Mouse (Mus musculus) stomach, embryonic 14.5 days (tissue): ENCODE measurements around the gene Dnttip2. TPM values are rescaled to one million over a fixed set of nuclear protein-coding genes. Genes with fewer than 3 reads are reported as not detected.
"Not testable (repeated sequence)": the region's sequence is repeated elsewhere in the genome, so short reads cannot be mapped to it uniquely, and the experiment has no call there.

Experiments
- ATAC-seq: fragments of 200-750 bp; cut with Nextera tagmentation; 2 replicates; pipeline ENCODE4 v1.8.0; 2017; ENCODE audit warnings: low read depth, moderate TSS enrichment; ENCODE audit not compliant: insufficient number of reproducible peaks, insufficient read depth, low FRiP score
- H3K27ac ChIP-seq: fragments of 300-500 bp; sonication (generic); 2 replicates; pipeline ENCODE4 v1.5.1; 2014; ENCODE audit warnings: mild to moderate bottlenecking, low read length, moderate library complexity, mixed read lengths
- H3K27me3 ChIP-seq: fragments of 300-500 bp; sonication (generic); 2 replicates; pipeline ENCODE4 v1.6.1; 2014; ENCODE audit warnings: low read length, control low read depth, mixed read lengths; ENCODE audit not compliant: control insufficient read depth, insufficient read depth
- H3K36me3 ChIP-seq: fragments of 300-500 bp; sonication (generic); 2 replicates; pipeline ENCODE4 v1.6.1; 2014; ENCODE audit warnings: mild to moderate bottlenecking, control low read depth, low read length, moderate library complexity, mixed read lengths; ENCODE audit not compliant: control insufficient read depth, insufficient read depth
- H3K4me1 ChIP-seq: fragments of 300-500 bp; sonication (generic); 2 replicates; pipeline ENCODE4 v1.6.1; 2014; ENCODE audit warnings: low read length, control low read depth, mixed read lengths; ENCODE audit not compliant: control insufficient read depth, insufficient read depth
- H3K4me2 ChIP-seq: fragments of 300-500 bp; sonication (generic); replicated peaks from 2 replicates; pipeline ENCODE4 v1.6.1; 2014; ENCODE audit warnings: low read depth, low read length, control low read depth
- H3K4me3 ChIP-seq: fragments of 300-500 bp; sonication (generic); 2 replicates; pipeline ENCODE4 v1.5.1; 2014; ENCODE audit warnings: low read depth, low read length, control low read depth
- H3K9ac ChIP-seq: fragments of 300-500 bp; sonication (generic); replicated peaks from 2 replicates; pipeline ENCODE4 v1.6.1; 2014; ENCODE audit warnings: low read depth, mild to moderate bottlenecking, control low read depth, low read length, moderate library complexity, mixed read lengths
- H3K9me3 ChIP-seq: fragments of 300-500 bp; sonication (generic); 2 replicates; pipeline ENCODE4 v1.6.1; 2016; ENCODE audit warnings: low read depth, low read length, control low read depth; ENCODE audit not compliant: control insufficient read depth
- WGBS: fragments of 180-500 bp; shearing (Covaris S2); extraction: QIAGEN DNeasy Blood & Tissue Kit; methylation state at CpG from one replicate; pipeline ENCODE4 v1.1.7; 2014; 5-methylcytosine and 5-hydroxymethylcytosine counted together
- polyA plus RNA-seq: library from polyadenylated mRNA; unstranded; fragments of >200 nt; fragmentation: Nextera tagmentation; extraction: Ambion mirVana; gene quantifications from 2 replicates; pipeline ENCODE4 v1.2.1, GENCODE M21; 2014

Dnttip2 gene
- polyA plus RNA-seq, 1 experiment from 2014 or later: 72.3 TPM

DNA sequence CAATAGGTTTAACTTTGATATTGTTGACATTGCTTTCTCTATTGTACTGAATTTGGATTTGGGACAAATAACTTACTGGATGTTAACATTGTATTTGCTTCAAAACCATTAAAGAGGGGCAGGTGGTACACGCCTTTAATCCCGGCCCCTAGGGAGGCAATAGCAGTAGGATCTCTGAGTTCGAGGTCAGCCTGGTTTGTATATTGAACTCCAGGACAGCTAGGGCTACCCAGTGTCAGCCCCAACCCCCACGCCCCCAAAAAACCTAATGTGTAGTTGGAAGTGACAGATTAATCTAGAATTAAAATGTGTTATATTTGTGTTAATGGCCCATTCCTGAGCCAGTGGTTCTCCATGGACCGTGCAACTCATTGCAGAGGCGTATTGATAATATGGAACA, 27.8 kb upstream of the Dnttip2 start:
- no peaks in the 10 kb centered on the region for H3K27me3 ChIP-seq
- no peak overlapping the region; the same call in 1 of the 2 replicates for H3K27ac ChIP-seq
- H3K9ac ChIP-seq: peak overlapping the region; percentile 60
- H3K4me1 ChIP-seq: peaks cover 16% of the 10 kb centered on the region
- H3K9me3 ChIP-seq: no peaks in the 10 kb centered on the region
- no peaks in the 10 kb centered on the region for H3K36me3 ChIP-seq
- ATAC-seq: no peak
- WGBS: 33% methylated on average over 6 of the region's 6 CpGs
- H3K4me3 ChIP-seq: peak overlapping the region; percentile 74
- H3K4me2 ChIP-seq: peak overlapping the region; percentile 84

DNA sequence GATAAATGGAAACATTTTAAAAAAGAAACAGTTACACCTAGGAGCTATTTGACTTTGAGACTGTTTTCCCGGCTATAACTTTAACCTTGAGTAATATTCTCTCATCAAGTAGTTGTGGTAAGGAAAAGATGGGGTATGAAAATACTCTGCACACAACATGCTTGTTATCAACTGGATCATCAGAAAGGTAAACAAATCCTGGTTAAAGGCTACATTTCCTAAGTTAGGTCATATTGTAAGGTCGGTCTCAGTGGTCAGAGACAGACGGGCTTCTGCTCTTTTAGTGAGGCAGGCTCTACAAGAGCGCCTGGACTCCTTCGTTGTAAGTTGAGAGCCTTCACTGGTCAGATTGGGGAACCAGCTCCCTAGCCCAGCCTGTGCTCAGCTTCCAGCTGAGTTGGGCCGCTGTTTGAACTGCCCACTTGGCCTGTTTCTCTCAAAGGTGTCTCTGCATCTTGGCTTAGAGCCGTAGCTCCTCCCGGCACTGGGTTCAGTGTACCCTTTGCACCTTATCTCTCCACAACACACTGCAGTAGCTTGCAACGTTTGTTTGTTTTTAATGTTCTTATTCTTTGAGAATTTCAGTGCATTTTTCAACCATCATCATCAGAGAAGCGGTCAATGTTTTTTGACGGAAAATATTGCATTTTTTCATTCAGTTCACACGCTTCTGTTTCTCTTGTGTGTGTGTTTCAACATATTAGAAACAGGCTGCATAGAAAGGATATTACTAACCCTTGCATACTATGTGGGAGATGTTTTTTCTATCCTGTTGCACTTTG, 27.0 kb upstream of the Dnttip2 start:
- peak overlapping the region; percentile 74; the same call in 1 of the 2 replicates for H3K4me3 ChIP-seq
- H3K9me3 ChIP-seq: no peaks in the 10 kb centered on the region
- H3K9ac ChIP-seq: no peak overlapping the region
- no peaks in the 10 kb centered on the region for H3K27me3 ChIP-seq
- no peak overlapping the region; the same call in 1 of the 2 replicates for H3K27ac ChIP-seq
- no peaks in the 10 kb centered on the region for H3K36me3 ChIP-seq
- 50% methylated on average over 12 of the region's 12 CpGs for WGBS
- peak overlapping the region; percentile 84 for H3K4me2 ChIP-seq
- H3K4me1 ChIP-seq: peaks cover 16% of the 10 kb centered on the region
- ATAC-seq: no peak

DNA sequence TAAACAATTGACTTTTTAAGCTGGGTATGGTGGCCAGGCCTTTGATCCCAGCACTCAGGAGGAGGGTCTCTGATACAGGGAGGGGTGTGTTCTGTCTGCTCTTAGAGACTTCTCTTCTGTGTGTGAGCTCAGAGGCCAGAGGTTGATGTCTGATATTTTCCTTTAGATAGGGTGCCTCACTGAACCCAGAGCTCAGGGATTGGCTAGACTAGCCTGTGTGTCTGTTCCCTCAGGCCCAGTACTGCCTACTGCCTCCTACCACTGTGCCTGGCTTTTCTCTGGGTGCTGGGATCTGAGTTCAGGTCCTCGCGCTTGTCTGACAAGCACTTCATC, 26.5 kb upstream of the Dnttip2 start:
- WGBS: 96% methylated on average over 2 of the region's 2 CpGs
- H3K36me3 ChIP-seq: no peaks in the 10 kb centered on the region
- no peak overlapping the region for H3K4me3 ChIP-seq
- no peak overlapping the region for H3K9ac ChIP-seq
- no peaks in the 10 kb centered on the region for H3K9me3 ChIP-seq
- ATAC-seq: no peak
- H3K4me1 ChIP-seq: peaks cover 16% of the 10 kb centered on the region
- H3K27ac ChIP-seq: no peak overlapping the region
- H3K27me3 ChIP-seq: no peaks in the 10 kb centered on the region
- H3K4me2 ChIP-seq: no peak overlapping the region

DNA sequence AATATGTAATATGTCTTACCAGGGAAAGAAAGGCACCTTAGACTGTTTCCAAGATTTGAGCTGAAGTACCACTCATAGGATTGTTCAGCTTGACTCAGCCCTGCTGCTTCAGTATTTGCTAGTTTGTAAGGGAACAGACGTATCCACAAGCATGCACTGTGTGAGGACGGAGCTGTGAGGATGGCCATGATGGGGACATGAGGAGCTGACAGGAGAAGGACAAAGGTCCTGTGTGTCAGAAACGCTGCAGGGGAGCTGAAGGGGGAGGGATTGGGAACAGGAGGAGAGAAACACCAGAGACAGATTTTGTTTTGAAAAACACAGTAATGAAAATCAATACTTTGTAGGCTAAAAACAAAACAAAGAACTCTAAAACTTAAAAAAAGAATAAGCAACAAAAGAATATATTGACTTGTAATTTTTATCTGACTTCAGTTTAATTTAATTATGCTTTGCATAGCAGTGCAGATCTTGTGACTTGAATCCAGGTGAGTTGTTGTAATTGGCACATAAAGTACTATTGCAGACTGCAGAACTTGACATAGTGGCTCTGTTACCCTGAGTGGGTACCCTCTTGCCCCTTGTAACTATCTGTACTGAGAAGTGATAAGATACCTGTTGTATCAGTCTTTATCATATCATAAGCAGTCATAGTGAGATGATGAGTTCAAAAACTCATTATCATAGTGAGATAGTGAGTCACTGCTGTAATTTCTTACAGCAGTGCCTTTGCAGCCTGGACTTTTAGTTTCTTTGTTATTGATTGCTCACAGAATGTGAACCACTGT, 21.5 kb upstream of the Dnttip2 start:
- 61% methylated on average over 3 of the region's 3 CpGs for WGBS
- Histone ChIP-seq H3K4me1 (no peaks in the 10 kb centered on the region), H3K9me3 (no peaks in the 10 kb centered on the region), H3K36me3 (no peaks in the 10 kb centered on the region), H3K27ac (no peak overlapping the region), H3K4me3 (no peak overlapping the region), H3K27me3 (no peaks in the 10 kb centered on the region), H3K4me2 (no peak overlapping the region), H3K9ac (no peak overlapping the region)
- ATAC-seq: no peak

DNA sequence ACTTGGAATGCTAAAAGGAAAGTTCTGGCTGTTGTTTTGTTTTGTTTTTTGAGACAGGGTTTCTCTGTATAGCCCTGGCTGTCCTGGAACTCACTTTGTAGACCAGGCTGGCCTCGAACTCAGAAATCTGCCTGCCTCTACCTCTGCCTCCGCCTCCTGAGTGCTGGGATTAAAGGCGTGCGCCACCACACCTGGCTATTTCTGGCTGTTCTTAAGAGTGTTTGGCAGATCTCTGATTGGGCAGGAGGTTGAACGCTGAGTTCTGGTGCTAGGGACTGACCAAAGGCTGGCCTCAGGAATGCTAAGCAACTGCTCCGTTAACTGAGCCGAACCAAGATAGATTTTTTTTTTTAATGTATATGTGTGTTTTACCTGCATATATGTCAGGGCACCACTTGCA, 20.1 kb upstream of the Dnttip2 start:
- H3K4me3 ChIP-seq, H3K4me1 ChIP-seq, H3K4me2 ChIP-seq, H3K27me3 ChIP-seq, ATAC-seq, H3K36me3 ChIP-seq, H3K9me3 ChIP-seq, H3K27ac ChIP-seq, H3K9ac ChIP-seq: not testable (repeated sequence)
- WGBS: 84% methylated on average over 7 of the region's 7 CpGs

DNA sequence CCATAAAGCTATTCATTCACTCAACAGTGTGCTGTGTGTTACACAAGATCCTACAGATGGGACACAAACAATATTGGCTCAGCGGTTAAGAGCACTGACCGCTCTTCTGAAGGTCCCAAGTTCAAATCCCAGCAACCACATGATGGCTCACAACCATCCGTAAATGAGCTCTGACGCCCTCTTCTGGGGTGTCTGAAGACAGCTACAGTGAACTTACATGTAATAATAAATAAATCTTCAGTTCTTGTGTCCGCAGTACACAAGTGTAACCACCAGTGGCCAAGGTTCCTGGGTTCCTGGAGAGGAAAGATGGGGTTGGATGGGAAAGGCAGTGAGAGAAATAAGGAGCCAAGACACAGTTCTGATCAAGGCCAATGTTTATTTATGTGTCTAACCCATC, 4.2 kb upstream of the Dnttip2 start:
- Histone ChIP-seq H3K4me1 (peaks cover 1% of the 10 kb centered on the region; the same call in 1 of the 2 replicates), H3K27ac (no peak overlapping the region), H3K4me2 (no peak overlapping the region), H3K27me3 (no peaks in the 10 kb centered on the region), H3K9me3 (no peaks in the 10 kb centered on the region), H3K9ac (no peak overlapping the region), H3K36me3 (peaks cover 4% of the 10 kb centered on the region; the same call in 1 of the 2 replicates), H3K4me3 (no peak overlapping the region)
- 69% methylated on average over 5 of the region's 5 CpGs for WGBS
- ATAC-seq: no peak

DNA sequence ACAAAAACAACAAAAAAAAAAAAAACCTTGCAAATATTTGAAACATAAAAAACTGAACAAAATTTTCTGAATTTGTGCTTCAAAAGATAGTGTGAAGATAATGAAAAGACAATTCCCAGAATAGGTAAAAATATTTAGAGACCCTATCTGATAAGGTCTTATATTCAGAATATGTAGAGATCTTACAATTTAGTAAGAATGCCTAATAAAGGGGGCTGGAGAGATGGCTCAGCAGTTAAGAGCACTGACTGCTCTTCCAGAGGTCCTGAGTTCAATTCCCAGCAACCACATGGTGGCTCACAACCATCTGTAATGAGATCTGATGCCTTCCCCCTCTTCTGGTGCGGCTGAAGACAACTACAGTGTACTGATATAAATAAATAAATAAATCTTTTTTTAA, 1.6 kb upstream of the Dnttip2 start:
- not testable (repeated sequence) for H3K4me3 ChIP-seq, H3K9me3 ChIP-seq, H3K27ac ChIP-seq, H3K4me2 ChIP-seq, ATAC-seq, H3K9ac ChIP-seq, H3K27me3 ChIP-seq
- Histone ChIP-seq H3K4me1 (peaks cover 24% of the 10 kb centered on the region), H3K36me3 (peaks cover 19% of the 10 kb centered on the region)
- WGBS: 86% methylated on average over 1 of the region's 1 CpGs

DNA sequence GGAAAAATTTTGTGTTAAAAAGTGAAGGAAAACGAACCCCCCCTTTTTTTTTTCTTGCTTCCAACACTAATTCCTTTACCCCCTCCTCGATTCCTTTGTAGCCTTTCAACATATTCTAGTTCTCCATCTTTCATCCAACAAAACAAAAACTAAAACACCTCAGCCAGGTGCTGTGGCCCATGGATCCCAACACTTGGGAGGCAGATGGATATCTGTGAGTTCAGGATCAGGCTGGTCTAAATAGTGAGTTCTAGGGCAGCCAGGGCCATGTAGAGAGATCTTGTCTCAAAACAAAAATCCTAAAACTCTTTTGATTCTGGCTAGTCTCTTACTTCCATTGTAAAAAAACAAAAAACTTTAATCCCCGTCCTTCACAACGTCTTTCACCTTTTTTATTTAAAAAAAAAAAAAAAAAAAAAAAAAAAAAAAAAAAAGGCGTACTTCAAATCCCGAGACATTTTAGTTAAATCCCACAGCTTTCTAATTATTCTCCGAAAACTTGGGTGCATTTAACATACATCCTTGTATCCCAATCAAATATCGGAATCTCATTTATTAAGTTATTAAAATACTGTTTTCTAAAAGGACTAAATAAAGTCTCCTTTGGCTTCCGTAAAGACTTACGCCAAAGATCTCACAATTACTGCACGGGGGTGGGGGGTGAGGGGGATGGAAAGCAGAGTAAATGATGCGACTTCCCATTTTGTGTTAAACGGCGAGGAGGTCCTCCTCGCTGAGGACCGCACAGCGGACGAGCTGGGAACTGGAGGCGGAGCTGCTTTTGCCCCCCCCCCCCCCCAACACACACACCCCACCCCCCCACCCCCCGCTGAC, 564 bp upstream of the Dnttip2 start:
- no peak for ATAC-seq
- Histone ChIP-seq H3K36me3 (peaks cover 28% of the 10 kb centered on the region), H3K4me1 (peaks cover 27% of the 10 kb centered on the region), H3K27ac (no peak overlapping the region), H3K9me3 (no peaks in the 10 kb centered on the region), H3K4me2 (peak overlapping the region; percentile 21; the same call in 1 of the 2 replicates), H3K9ac (no peak overlapping the region), H3K4me3 (peak overlapping the region; percentile 98), H3K27me3 (no peaks in the 10 kb centered on the region)
- WGBS: 9% methylated on average over 20 of the region's 20 CpGs
